ENCODE assay signal across 8 mouse cellular contexts in genomic region chr10:62865167-62866034, GRCm38 (mm10). TPM values are rescaled to one million over a fixed set of nuclear protein-coding genes. Genes with fewer than 3 reads are reported as not detected.
DNase-seq lines count a peak whose midpoint lies in the region; ATAC-seq and TF ChIP-seq lines count a peak whose summit lies in the region.

No protein-coding gene starts in this region.

- peak; percentile 22 for DNase-seq in c-Kit-positive CD71-positive TER-119-negative erythroid progenitor cells, embryonic 14.5 days (ENCODE audit: low read depth)
- peak; percentile 89 for DNase-seq in heart, postnatal 0 days (ENCODE audit: low spot score)
- DNase-seq in kidney, postnatal 25 days = peak; percentile 72 to 82
- DNase-seq in liver, embryonic 13.5 days = peak; percentile 25
- DNase-seq in neural tube, embryonic 10.5 days (ENCODE audit: extremely low spot score, low spot score) = peak; percentile 83
- DNase-seq in stomach, postnatal 0 days (ENCODE audit: low spot score) = peak; percentile 60

- H3K36me3 ChIP-seq in forebrain, embryonic 13.5 days (ENCODE audit: poor library complexity, severe bottlenecking) = peaks cover 12% of the 10 kb centered on the region
- peaks cover 4% of the 10 kb centered on the region; the same call in 1 of the 2 replicates for H3K36me3 ChIP-seq in heart, postnatal 0 days (replicated peaks; ENCODE audit: control insufficient read depth, insufficient read depth, low read length)
- H3K36me3 ChIP-seq in liver, embryonic 13.5 days = no peaks in the 10 kb centered on the region
- H3K36me3 ChIP-seq in stomach, postnatal 0 days (ENCODE audit: control insufficient read depth, insufficient read depth, low read length) = no peaks in the 10 kb centered on the region

- H3K4me3 ChIP-seq in forebrain, embryonic 13.5 days = peak overlapping the region; percentile 53
- peak overlapping the region; percentile 63 for H3K4me3 ChIP-seq in heart, postnatal 0 days (ENCODE audit: low read depth, low read length)
- H3K4me3 ChIP-seq in liver, embryonic 13.5 days (replicated peaks) = peak overlapping the region; percentile 49
- peak overlapping the region; percentile 50 for H3K4me3 ChIP-seq in stomach, postnatal 0 days (ENCODE audit: low read depth, low read length)

- TF ChIP-seq EP300 in heart, postnatal 0 days (IDR thresholded peaks at IDR 0.05; ENCODE audit: low read depth) = peak; percentile 33; the same call in 1 of the 2 replicates
- no peak for TF ChIP-seq EP300 in stomach, postnatal 0 days (optimal IDR thresholded peaks at IDR 0.05)

- no peaks in the 10 kb centered on the region for H3K27me3 ChIP-seq in forebrain, embryonic 13.5 days
- no peaks in the 10 kb centered on the region for H3K27me3 ChIP-seq in heart, postnatal 0 days (ENCODE audit: control insufficient read depth, insufficient read depth, low read length)
- H3K27me3 ChIP-seq in liver, embryonic 13.5 days = peaks cover 4% of the 10 kb centered on the region
- no peaks in the 10 kb centered on the region for H3K27me3 ChIP-seq in stomach, postnatal 0 days (ENCODE audit: control insufficient read depth, insufficient read depth, low read length)

- TF ChIP-seq CTCF in heart, postnatal 0 days (IDR thresholded peaks at IDR 0.05; ENCODE audit: low read depth) = 0 out of 2 replicates have a peak, but pooled peaks have one; percentile 1
- no peak for TF ChIP-seq CTCF in stomach, postnatal 0 days (IDR thresholded peaks at IDR 0.05; ENCODE audit: low read depth)

- H3K9ac ChIP-seq in forebrain, embryonic 13.5 days = peak overlapping the region; percentile 80
- peak overlapping the region; percentile 70 for H3K9ac ChIP-seq in heart, postnatal 0 days (replicated peaks; ENCODE audit: low read depth, low read length)
- H3K9ac ChIP-seq in liver, embryonic 13.5 days = peak overlapping the region; percentile 53
- peak overlapping the region; percentile 66 for H3K9ac ChIP-seq in stomach, postnatal 0 days (ENCODE audit: low read length)

- H3K9me3 ChIP-seq in forebrain, embryonic 13.5 days (replicated peaks) = no peaks in the 10 kb centered on the region; the same call in 1 of the 2 replicates
- H3K9me3 ChIP-seq in heart, postnatal 0 days (replicated peaks; ENCODE audit: control insufficient read depth, low read length) = 0 out of 2 replicates have a peak, but pooled peaks cover 3% of the 10 kb centered on the region
- no peaks in the 10 kb centered on the region for H3K9me3 ChIP-seq in liver, embryonic 13.5 days (replicated peaks)
- no peaks in the 10 kb centered on the region for H3K9me3 ChIP-seq in stomach, postnatal 0 days (ENCODE audit: control insufficient read depth, low read length)

- ATAC-seq in CD4-positive, CD25-positive, alpha-beta regulatory T cell, adult 4 months = peak; percentile 71
- peak; percentile 99 for ATAC-seq in forebrain, embryonic 13.5 days
- peak; percentile 93 for ATAC-seq in heart, postnatal 0 days (ENCODE audit: insufficient read depth, low read depth)
- ATAC-seq in liver, embryonic 13.5 days (ENCODE audit: low read depth) = peak; percentile 78
- ATAC-seq in stomach, postnatal 0 days (ENCODE audit: low FRiP score, low TSS enrichment) = peak; percentile 89

- H3K4me2 ChIP-seq in forebrain, embryonic 13.5 days = peak overlapping the region; percentile 72
- H3K4me2 ChIP-seq in heart, postnatal 0 days (ENCODE audit: low read depth, low read length) = peak overlapping the region; percentile 93
- H3K4me2 ChIP-seq in liver, embryonic 13.5 days = peak overlapping the region; percentile 73
- H3K4me2 ChIP-seq in stomach, postnatal 0 days (replicated peaks; ENCODE audit: low read depth) = peak overlapping the region; percentile 90

- peak overlapping the region; percentile 94 for H3K27ac ChIP-seq in forebrain, embryonic 13.5 days
- peak overlapping the region; percentile 95 for H3K27ac ChIP-seq in heart, postnatal 0 days (ENCODE audit: low read depth)
- no peak overlapping the region for H3K27ac ChIP-seq in liver, embryonic 13.5 days
- H3K27ac ChIP-seq in stomach, postnatal 0 days (replicated peaks) = peak overlapping the region; percentile 74

- under 1% methylated on average over 28 of the region's 28 CpGs for WGBS in forebrain, embryonic 13.5 days
- under 1% methylated on average over 28 of the region's 28 CpGs for WGBS in heart, postnatal 0 days
- 2% methylated on average over 28 of the region's 28 CpGs for WGBS in liver, embryonic 13.5 days (ENCODE audit: insufficient replicate concordance)
- 1% methylated on average over 28 of the region's 28 CpGs for WGBS in stomach, postnatal 0 days

- peaks cover 31% of the 10 kb centered on the region for H3K4me1 ChIP-seq in forebrain, embryonic 13.5 days
- H3K4me1 ChIP-seq in heart, postnatal 0 days (ENCODE audit: control insufficient read depth, insufficient read depth) = peaks cover 21% of the 10 kb centered on the region
- H3K4me1 ChIP-seq in liver, embryonic 13.5 days (replicated peaks) = peaks cover 11% of the 10 kb centered on the region
- H3K4me1 ChIP-seq in stomach, postnatal 0 days (replicated peaks; ENCODE audit: control insufficient read depth, insufficient read depth) = 0 out of 2 replicates have a peak, but pooled peaks cover 2% of the 10 kb centered on the region

RNA-seq across cellular contexts. Expression of gene Tet1, which starts 43.4 kb away (rescaled TPM):
- polyA plus RNA-seq in CD4-positive, CD25-positive, alpha-beta regulatory T cell, adult 4 months (2017; shearing (Covaris generic)) = 1 to 10 TPM; 6.9 to 7.2 TPM
- polyA plus RNA-seq in forebrain, embryonic 13.5 days (2015; fragmentation: Nextera tagmentation; extraction: Ambion mirVana) = 29.2 and 32.1 TPM in 2 replicates
- total RNA-seq in heart, postnatal 0 days (2014; rRNA removed; ENCODE audit: low replicate concordance) = 12.8 and 17.3 TPM in 2 replicates
- 18.8 and 19.9 TPM in 2 replicates for polyA plus RNA-seq in heart, postnatal 0 days (2015; fragmentation: Nextera tagmentation; extraction: Ambion mirVana)
- polyA plus RNA-seq in liver, embryonic 13.5 days (2015; fragmentation: Nextera tagmentation; extraction: Ambion mirVana) = 1.5 and 2.4 TPM in 2 replicates
- polyA plus RNA-seq in stomach, postnatal 0 days (2015; fragmentation: Nextera tagmentation; extraction: Ambion mirVana) = 6.4 TPM in 2 replicates

RNA-seq across cellular contexts. Expression of gene Slc25a16, which starts 55.0 kb away (rescaled TPM):
- polyA plus RNA-seq in CD4-positive, CD25-positive, alpha-beta regulatory T cell, adult 4 months (2017; shearing (Covaris generic)) = 1 to 10 TPM; 2.9 to 3.4 TPM
- 14.0 and 15.0 TPM in 2 replicates for polyA plus RNA-seq in forebrain, embryonic 13.5 days (2015; fragmentation: Nextera tagmentation; extraction: Ambion mirVana)
- 15.3 and 35.4 TPM in 2 replicates for total RNA-seq in heart, postnatal 0 days (2014; rRNA removed; ENCODE audit: low replicate concordance)
- polyA plus RNA-seq in heart, postnatal 0 days (2015; fragmentation: Nextera tagmentation; extraction: Ambion mirVana) = 14.8 and 19.6 TPM in 2 replicates
- polyA plus RNA-seq in liver, embryonic 13.5 days (2015; fragmentation: Nextera tagmentation; extraction: Ambion mirVana) = 9.4 and 11.4 TPM in 2 replicates
- polyA plus RNA-seq in stomach, postnatal 0 days (2015; fragmentation: Nextera tagmentation; extraction: Ambion mirVana) = 14.7 and 16.5 TPM in 2 replicates

Comparison
In these comparisons a context has a peak if more than half of its experiments do, and no peak if none do; other contexts are left out.
1. DNase-seq: peak in every context shown above with its lines; median percentile 89 in heart, postnatal 0 days; 83 in neural tube, embryonic 10.5 days; 77 in kidney, postnatal 25 days; 60 in stomach, postnatal 0 days; 25 in liver, embryonic 13.5 days; 22 in c-Kit-positive CD71-positive TER-119-negative erythroid progenitor cells, embryonic 14.5 days.